Mouse (Mus musculus) layer of hippocampus, adult 9-10 months (tissue): ENCODE measurements around the gene 1810062G17Rik.

ENCODE experiments used
- DNase-seq: peaks from one replicate; pipeline ENCODE4 v3.0.0; 2022; ENCODE audit warnings: low spot score

1810062G17Rik gene

GRCm38 (mm10) chr3:36505306-36505705 lies 29.6 kb downstream of the 1810062G17Rik start:
- no peak for DNase-seq

GRCm38 (mm10) chr3:36505809-36506735 lies 30.3 kb downstream of the 1810062G17Rik start:
- DNase-seq, result no peak

GRCm38 (mm10) chr3:36511491-36511890 lies 35.8 kb downstream of the 1810062G17Rik start:
- DNase-seq, result no peak

GRCm38 (mm10) chr3:36516196-36516595 lies 40.5 kb downstream of the 1810062G17Rik start:
- no peak for DNase-seq

- no peak for DNase-seq
Measured at GRCm38 (mm10) chr3:36521073-36522060, 45.6 kb downstream of the 1810062G17Rik start, which contains the start of gene Gm11549. Gene Gm11549 (minus strand): TSS chr3:36521813.

- no peak for DNase-seq
Measured at GRCm38 (mm10) chr3:36522137-36522536, 46.4 kb downstream of the 1810062G17Rik start.

GRCm38 (mm10) chr3:36524466-36524865 lies 48.7 kb downstream of the 1810062G17Rik start:
- DNase-seq, result no peak

GRCm38 (mm10) chr3:36530345-36530744 lies 54.6 kb downstream of the 1810062G17Rik start:
- DNase-seq, result no peak

GRCm38 (mm10) chr3:36530781-36531180 lies 55.0 kb downstream of the 1810062G17Rik start:
- DNase-seq, result no peak

GRCm38 (mm10) chr3:36531242-36531641 lies 55.5 kb downstream of the 1810062G17Rik start:
- no peak for DNase-seq
